Mouse (Mus musculus) MEL-GATA-1-ER (cell line): ENCODE data around the gene Lin37.
A peak's percentile ranks its signal among the peaks of the same experiment; 100 is the strongest.

ENCODE experiments used
- DNase-seq: peaks from one replicate; pipeline ENCODE4 v3.0.0-alpha.2; 2012; ENCODE audit warnings: low read depth; ENCODE audit errors: extremely low read depth

The Lin37 gene

GRCm38 (mm10) chr7:30586455-30587020 lies 26.9 kb upstream of the Lin37 start:
- DNase-seq = no peak

- DNase-seq = no peak
These were observed 25.5 kb upstream of the Lin37 start for GRCm38 (mm10) chr7:30585170-30585569.

GRCm38 (mm10) chr7:30584339-30584738 lies 24.7 kb upstream of the Lin37 start:
- DNase-seq = no peak

- no peak for DNase-seq
These were observed 21.9 kb upstream of the Lin37 start for GRCm38 (mm10) chr7:30581547-30581946.

- DNase-seq = no peak
These were observed 20.3 kb upstream of the Lin37 start for GRCm38 (mm10) chr7:30579950-30580349.

GRCm38 (mm10) chr7:30572969-30573368 lies 13.3 kb upstream of the Lin37 start:
- no peak for DNase-seq

GRCm38 (mm10) chr7:30572389-30572788 lies 12.8 kb upstream of the Lin37 start:
- no peak for DNase-seq

GRCm38 (mm10) chr7:30567555-30567954 lies 7.9 kb upstream of the Lin37 start:
- no peak for DNase-seq

- no peak for DNase-seq
These were observed 6.4 kb upstream of the Lin37 start for GRCm38 (mm10) chr7:30566033-30566432.

GRCm38 (mm10) chr7:30564970-30565571 lies 5.4 kb upstream of the Lin37 start, which contains the start of gene Igflr1:
Gene Igflr1, plus strand, starts transcription at chr7:30565427.
- no peak for DNase-seq

- DNase-seq = no peak
These were observed 4.3 kb upstream of the Lin37 start for GRCm38 (mm10) chr7:30563906-30564280.

- peak; percentile 91 for DNase-seq
These were observed 3.7 kb upstream of the Lin37 start, which contains the start of the genes U2af1l4, Gm49396 and Psenen for GRCm38 (mm10) chr7:30563117-30563905. Gene U2af1l4, plus strand, starts transcription at chr7:30563301. Gene Gm49396, plus strand, starts transcription at chr7:30563344. Gene Psenen, minus strand, starts transcription at chr7:30563627.

- DNase-seq = peak; percentile 59
These were observed 3.0 kb upstream of the Lin37 start for GRCm38 (mm10) chr7:30562526-30563116.

- DNase-seq = no peak
These were observed 658 bp upstream of the Lin37 start for GRCm38 (mm10) chr7:30560296-30560695.

- no peak for DNase-seq
These were observed 789 bp downstream of the Lin37 start for GRCm38 (mm10) chr7:30558656-30559442.

GRCm38 (mm10) chr7:30557901-30558514 lies 1.6 kb downstream of the Lin37 start:
- DNase-seq = no peak

- no peak for DNase-seq
These were observed 2.6 kb downstream of the Lin37 start for GRCm38 (mm10) chr7:30556894-30557536.

GRCm38 (mm10) chr7:30553810-30554584 lies 5.6 kb downstream of the Lin37 start:
- no peak for DNase-seq

- no peak for DNase-seq
These were observed 6.5 kb downstream of the Lin37 start for GRCm38 (mm10) chr7:30553021-30553589.
